ENCODE assay signal across 15 mouse cellular contexts in genomic region chr5:72871114-72871513, GRCm38 (mm10). TPM values are rescaled to one million over a fixed set of nuclear protein-coding genes. Genes with fewer than 3 reads are reported as not detected.
DNase-seq lines count a peak whose midpoint lies in the region; ATAC-seq and TF ChIP-seq lines count a peak whose summit lies in the region.
"Had no signal": no experiment of that assay in that cellular context is flagged by ENCODE, and none has a peak within 500 bp of the region (broad histone marks: within the 10 kb centered on the region; RNA-seq: fewer than 3 reads in every experiment).

No protein-coding gene starts in this region.

- no peaks in the 10 kb centered on the region for H3K79me2 ChIP-seq in liver, adult 2 months (ENCODE audit: control insufficient read depth, insufficient read depth, low read length)
- H3K79me2 ChIP-seq in CH12.LX (replicated peaks; ENCODE audit: control insufficient read depth, extremely low read depth, insufficient read depth, poor library complexity, severe bottlenecking), result no peaks in the 10 kb centered on the region; the same call in 1 of the 2 replicates

- H3K27me3 ChIP-seq in liver, adult 2 months (ENCODE audit: control insufficient read depth, insufficient read depth, low read length), result no peaks in the 10 kb centered on the region
- H3K27me3 ChIP-seq in liver, embryonic 11.5 days (replicated peaks; ENCODE audit: control insufficient read depth, insufficient read depth, low read length), result peaks cover 21% of the 10 kb centered on the region
- H3K27me3 ChIP-seq in CH12.LX (replicated peaks), result peaks cover 3% of the 10 kb centered on the region
- peaks cover 27% of the 10 kb centered on the region for H3K27me3 ChIP-seq in hindbrain, embryonic 12.5 days
- H3K27me3 ChIP-seq: heart, embryonic 12.5 days had no signal

- no peak for TF ChIP-seq EP300 in CH12.LX (IDR thresholded peaks at IDR 0.05; ENCODE audit: low read length)

- in situ Hi-C loops in CH12.LX (cut with MboI; ENCODE audit: low pct_ligation_motif_present, low pct_unique_long_range_greater_than_20kb, low sequenced_read_pairs), result no loop called here

- no peak for ATAC-seq in liver, embryonic 11.5 days (replicated peaks; ENCODE audit: low FRiP score)
- no peak for ATAC-seq in hindbrain, embryonic 12.5 days (ENCODE audit: low FRiP score)

- TF ChIP-seq RAD21 in CH12.LX (IDR thresholded peaks at IDR 0.05; ENCODE audit: low read depth, low read length), result no peak; the same call in 1 of the 2 replicates

- no peaks in the 10 kb centered on the region; the same call in 1 of the 2 replicates for H3K9me3 ChIP-seq in liver, embryonic 11.5 days (ENCODE audit: control insufficient read depth, low read length)
- peaks cover 3% of the 10 kb centered on the region for H3K9me3 ChIP-seq in CH12.LX (replicated peaks; ENCODE audit: low read length)
- no peaks in the 10 kb centered on the region for H3K9me3 ChIP-seq in hindbrain, embryonic 12.5 days (replicated peaks)
- H3K9me3 ChIP-seq: limb, embryonic 15.5 days had no signal

- 82% methylated on average over 4 of the region's 4 CpGs for WGBS in liver, adult 2 months
- WGBS in liver, embryonic 11.5 days, result 77% methylated on average over 4 of the region's 4 CpGs
- WGBS in hindbrain, embryonic 12.5 days, result 77% methylated on average over 4 of the region's 4 CpGs

- dilution Hi-C loops in CH12.LX (cut with MboI; ENCODE audit: extremely low pct_ligation_motif_present, extremely low pct_unique_long_range_greater_than_20kb, low sequenced_read_pairs), result no loop called here

- no peak for DNase-seq in liver, adult 2 months (ENCODE audit: extremely low read depth, low read depth, low spot score)
- DNase-seq in liver, embryonic 11.5 days (ENCODE audit: low spot score), result no peak
- no peak for DNase-seq in CH12.LX (ENCODE audit: extremely low read depth)
- peak; percentile 21 for DNase-seq in ES-CJ7 (ENCODE audit: low read depth, low spot score)
- DNase-seq in induced T-regulatory cell, adult 2 months (ENCODE audit: low read depth), result peak; percentile 51
- no peak for DNase-seq in spleen, adult 12 weeks (ENCODE audit: low spot score)
- DNase-seq: adrenal gland, postnatal 14 days; cerebellum, adult 11-12 months; gastrocnemius, postnatal 14 days; kidney, postnatal 10 days; layer of hippocampus, postnatal 36 days had no signal

- no peak for TF ChIP-seq POLR2A in liver, adult 2 months (IDR thresholded peaks at IDR 0.05; ENCODE audit: extremely low read depth, insufficient read depth, low read length)
- no peak for TF ChIP-seq POLR2A in CH12.LX (IDR thresholded peaks at IDR 0.05; ENCODE audit: low read depth, low read length)

- H3K4me2 ChIP-seq in liver, embryonic 11.5 days, result no peak overlapping the region
- H3K4me2 ChIP-seq in CH12.LX (ENCODE audit: insufficient read depth, low read depth, poor library complexity, severe bottlenecking), result no peak overlapping the region
- H3K4me2 ChIP-seq in hindbrain, embryonic 12.5 days (replicated peaks), result no peak overlapping the region
- H3K4me2 ChIP-seq: heart, embryonic 12.5 days; hindbrain, embryonic 14.5 days; limb, embryonic 15.5 days had no signal

- H3K9ac ChIP-seq in liver, adult 2 months (ENCODE audit: low read depth, low read length), result no peak overlapping the region
- H3K9ac ChIP-seq in liver, embryonic 11.5 days (ENCODE audit: low read depth, low read length), result no peak overlapping the region
- no peak overlapping the region for H3K9ac ChIP-seq in CH12.LX (ENCODE audit: insufficient read depth, low read depth)
- no peak overlapping the region for H3K9ac ChIP-seq in hindbrain, embryonic 12.5 days
- H3K9ac ChIP-seq: heart, embryonic 12.5 days; hindbrain, embryonic 14.5 days; limb, embryonic 15.5 days had no signal

- peak; percentile 54; the same call in 1 of the 2 replicates for TF ChIP-seq CTCF in liver, adult 2 months (IDR thresholded peaks at IDR 0.05; ENCODE audit: low read depth, low read length)
- TF ChIP-seq CTCF in CH12.LX (conservative IDR thresholded peaks at IDR 0.05 in 1 of 2, IDR thresholded peaks at IDR 0.05 in 1 of 2; ENCODE audit: low read depth in 2 of 2, low read length in 2 of 2), result peak; percentile 28 to 39; a peak in 1 of 4 replicates

- H3K27ac ChIP-seq in liver, adult 2 months (replicated peaks; ENCODE audit: insufficient read depth, low read depth, low read length), result no peak overlapping the region
- no peak overlapping the region for H3K27ac ChIP-seq in liver, embryonic 11.5 days (ENCODE audit: low read depth, low read length)
- no peak overlapping the region for H3K27ac ChIP-seq in CH12.LX (ENCODE audit: insufficient read depth, low read depth)
- no peak overlapping the region for H3K27ac ChIP-seq in hindbrain, embryonic 12.5 days
- H3K27ac ChIP-seq: hindbrain, embryonic 14.5 days; limb, embryonic 15.5 days had no signal

- no peak overlapping the region for H3K4me3 ChIP-seq in liver, adult 2 months (ENCODE audit: insufficient read depth, low read depth, low read length)
- no peak overlapping the region for H3K4me3 ChIP-seq in liver, embryonic 11.5 days (ENCODE audit: low read depth, low read length)
- H3K4me3 ChIP-seq in CH12.LX (replicated peaks in 1 of 3; ENCODE audit: low read depth in 2 of 3, low read length in 2 of 3, poor library complexity in 1 of 3), result no peak overlapping the region
- H3K4me3 ChIP-seq in hindbrain, embryonic 12.5 days, result no peak overlapping the region
- H3K4me3 ChIP-seq: heart, embryonic 12.5 days; limb, embryonic 15.5 days had no signal

- H3K4me1 ChIP-seq in liver, adult 2 months (ENCODE audit: control insufficient read depth, insufficient read depth, low read length), result peaks cover 11% of the 10 kb centered on the region; the same call in 1 of the 2 replicates
- H3K4me1 ChIP-seq in liver, embryonic 11.5 days (replicated peaks; ENCODE audit: control insufficient read depth, insufficient read depth, low read length), result peaks cover 13% of the 10 kb centered on the region
- H3K4me1 ChIP-seq in CH12.LX (ENCODE audit: control insufficient read depth in 1 of 2, insufficient read depth in 2 of 2), result peaks cover 20 to 51% of the 10 kb centered on the region in 2 experiments
- peaks cover 6% of the 10 kb centered on the region for H3K4me1 ChIP-seq in hindbrain, embryonic 12.5 days

- H3K36me3 ChIP-seq in liver, adult 2 months (ENCODE audit: control insufficient read depth, insufficient read depth, low read length), result no peaks in the 10 kb centered on the region
- H3K36me3 ChIP-seq in liver, embryonic 11.5 days (ENCODE audit: control insufficient read depth, insufficient read depth, low read length), result no peaks in the 10 kb centered on the region
- H3K36me3 ChIP-seq in CH12.LX (replicated peaks in 1 of 2; ENCODE audit: control insufficient read depth in 1 of 2, insufficient read depth in 1 of 2, low read length in 1 of 2), result no peaks in the 10 kb centered on the region
- no peaks in the 10 kb centered on the region for H3K36me3 ChIP-seq in hindbrain, embryonic 12.5 days
- H3K36me3 ChIP-seq: heart, embryonic 12.5 days; limb, embryonic 15.5 days had no signal

TF ChIP-seq in CH12.LX, 34 proteins besides CTCF, POLR2A, EP300 and RAD21:
- TF ChIP-seq GABPA (IDR thresholded peaks at IDR 0.05; ENCODE audit: insufficient replicate concordance, low read depth, low read length) (no peak), ETS1 (conservative IDR thresholded peaks at IDR 0.05; ENCODE audit: low read depth, low read length) (no peak), SMC3 (IDR thresholded peaks at IDR 0.05; ENCODE audit: low read depth, low read length) (no peak), IRF4 (IDR thresholded peaks at IDR 0.05; ENCODE audit: low read depth, low read length) (no peak), ZC3H11A (IDR thresholded peaks at IDR 0.05; ENCODE audit: low read depth, low read length) (no peak), TCF12 (IDR thresholded peaks at IDR 0.05; ENCODE audit: low read depth, low read length) (no peak), PAX5 (IDR thresholded peaks at IDR 0.05; ENCODE audit: low read length) (no peak), ZMIZ1 (IDR thresholded peaks at IDR 0.05; ENCODE audit: low read depth, low read length) (no peak)

RNA-seq across cellular contexts. Expression of gene Tec, which starts 2.8 kb away (rescaled TPM):
- 17.7 and 24.7 TPM in 2 replicates for total RNA-seq in liver, adult 2 months (2014; rRNA removed)
- polyA plus RNA-seq in liver, adult 2 months (2012; rRNA removed), result 5.3 and 6.6 TPM in 2 replicates
- polyA plus RNA-seq in liver, embryonic 11.5 days (2014; fragmentation: Nextera tagmentation; extraction: Ambion mirVana), result 7.9 and 8.9 TPM in 2 replicates
- total RNA-seq in CH12.LX (2012; rRNA removed) (7.9 and 11.4 TPM in 2 replicates), CH12.LX (2014; rRNA removed) (20.1 and 21.5 TPM in 2 replicates)
- 25.6 and 25.9 TPM in 2 replicates for polyA plus RNA-seq in CH12.LX (2012; ENCODE audit: insufficient read length, low read depth)
- polyA plus RNA-seq in hindbrain, embryonic 12.5 days (2016; fragmentation: Nextera tagmentation; extraction: Ambion mirVana), result 6.5 and 7.8 TPM in 2 replicates

RNA-seq across cellular contexts. Expression of gene Slain2, which starts 43.0 kb away (rescaled TPM):
- total RNA-seq in liver, adult 2 months (2014; rRNA removed), result 12.7 and 14.0 TPM in 2 replicates
- polyA plus RNA-seq in liver, adult 2 months (2012; rRNA removed), result 10.3 and 10.7 TPM in 2 replicates
- polyA plus RNA-seq in liver, embryonic 11.5 days (2014; fragmentation: Nextera tagmentation; extraction: Ambion mirVana), result 18.1 and 20.1 TPM in 2 replicates
- total RNA-seq in CH12.LX (2012; rRNA removed) (11.0 and 12.6 TPM in 2 replicates), CH12.LX (2014; rRNA removed) (26.2 and 27.5 TPM in 2 replicates)
- 27.9 and 34.6 TPM in 2 replicates for polyA plus RNA-seq in CH12.LX (2012; ENCODE audit: insufficient read length, low read depth)
- polyA plus RNA-seq in hindbrain, embryonic 12.5 days (2016; fragmentation: Nextera tagmentation; extraction: Ambion mirVana), result 27.7 and 30.9 TPM in 2 replicates

Comparison
In these comparisons a context has a peak if more than half of its experiments do, and no peak if none do; other contexts are left out.
1. DNase-seq: peak in ES-CJ7 (single experiment) and induced T-regulatory cell, adult 2 months (single experiment); none in liver, adult 2 months (single experiment), liver, embryonic 11.5 days (single experiment), CH12.LX (single experiment) and spleen, adult 12 weeks (single experiment).